Mouse (Mus musculus) stomach, embryonic 16.5 days (tissue): ENCODE data around the gene Syne1. TPM values are rescaled to one million over a fixed set of nuclear protein-coding genes. Genes with fewer than 3 reads are reported as not detected.
A peak's percentile ranks its signal among the peaks of the same experiment; 100 is the strongest.

Experiments
- ATAC-seq: fragments of 200-750 bp; cut with Nextera tagmentation; 2 replicates; pipeline ENCODE4 v1.8.0; 2017; ENCODE audit warnings: moderate number of reproducible peaks, moderate TSS enrichment; ENCODE audit not compliant: insufficient read depth, low FRiP score
- H3K27ac ChIP-seq: fragments of 300-500 bp; sonication (generic); 2 replicates; pipeline ENCODE4 v1.5.1; 2014; ENCODE audit warnings: low read length
- H3K27me3 ChIP-seq: fragments of 300-500 bp; sonication (generic); 2 replicates; pipeline ENCODE4 v1.6.1; 2014; ENCODE audit warnings: low read length, control low read depth, mixed read lengths; ENCODE audit not compliant: control insufficient read depth, insufficient read depth
- H3K36me3 ChIP-seq: fragments of 300-500 bp; sonication (generic); 2 replicates; pipeline ENCODE4 v1.6.1; 2014; ENCODE audit warnings: low read length; ENCODE audit not compliant: control insufficient read depth, insufficient read depth
- H3K4me1 ChIP-seq: fragments of 300-500 bp; sonication (generic); 2 replicates; pipeline ENCODE4 v1.6.1; 2014; ENCODE audit warnings: low read length, control low read depth, mixed read lengths; ENCODE audit not compliant: control insufficient read depth, insufficient read depth
- H3K4me2 ChIP-seq: fragments of 300-500 bp; sonication (generic); 2 replicates; pipeline ENCODE4 v1.6.1; 2014; ENCODE audit warnings: low read depth, low read length, mixed read lengths
- H3K4me3 ChIP-seq: fragments of 300-500 bp; sonication (generic); replicated peaks from 2 replicates; pipeline ENCODE4 v1.5.1; 2014; ENCODE audit warnings: mild to moderate bottlenecking, low read length
- H3K9ac ChIP-seq: fragments of 300-500 bp; sonication (generic); 2 replicates; pipeline ENCODE4 v1.6.1; 2014; ENCODE audit warnings: low read length
- H3K9me3 ChIP-seq: fragments of 300-500 bp; sonication (generic); replicated peaks from 2 replicates; pipeline ENCODE4 v1.6.1; 2016; ENCODE audit warnings: low read length, control low read depth; ENCODE audit not compliant: control insufficient read depth
- WGBS: fragments of 180-500 bp; shearing (Covaris S2); extraction: QIAGEN DNeasy Blood & Tissue Kit; methylation state at CpG from one replicate; pipeline ENCODE4 v1.1.7; 2014; 5-methylcytosine and 5-hydroxymethylcytosine counted together
- polyA plus RNA-seq: library from polyadenylated mRNA; unstranded; fragments of >200 nt; fragmentation: Nextera tagmentation; extraction: Ambion mirVana; gene quantifications from 2 replicates; pipeline ENCODE4 v1.2.1, GENCODE M21; 2015

Syne1 gene
- polyA plus RNA-seq, 1 experiment from 2014 or later = 9.4 TPM

DNA sequence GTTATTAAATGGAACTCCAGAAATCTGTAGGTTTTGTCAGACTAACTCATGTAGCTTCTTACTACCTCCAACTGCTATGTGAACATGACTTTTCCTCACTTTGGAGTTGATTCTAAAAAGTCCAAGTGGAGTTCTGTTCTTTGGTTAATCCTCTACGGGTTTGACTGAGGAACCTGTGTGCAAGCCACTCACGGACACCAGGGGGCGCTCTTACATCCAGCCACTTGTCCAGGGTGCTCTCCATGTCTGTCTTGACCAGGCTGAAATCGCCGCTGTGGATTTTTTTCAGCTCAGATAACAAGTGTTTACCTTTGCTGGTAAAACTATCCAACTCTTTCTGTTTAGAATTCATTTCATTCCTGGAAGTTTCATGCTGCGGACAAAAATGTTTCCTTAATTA is 233.7 kb downstream of the Syne1 start:
- WGBS = 8% methylated on average over 6 of the region's 6 CpGs
- Histone ChIP-seq H3K9me3 (no peaks in the 10 kb centered on the region), H3K27ac (no peak overlapping the region), H3K36me3 (no peaks in the 10 kb centered on the region), H3K4me3 (no peak overlapping the region), H3K9ac (no peak overlapping the region), H3K4me1 (no peaks in the 10 kb centered on the region), H3K27me3 (no peaks in the 10 kb centered on the region), H3K4me2 (no peak overlapping the region)
- 0 out of 2 replicates have a peak, but pooled peaks have one; percentile 71 for ATAC-seq

DNA sequence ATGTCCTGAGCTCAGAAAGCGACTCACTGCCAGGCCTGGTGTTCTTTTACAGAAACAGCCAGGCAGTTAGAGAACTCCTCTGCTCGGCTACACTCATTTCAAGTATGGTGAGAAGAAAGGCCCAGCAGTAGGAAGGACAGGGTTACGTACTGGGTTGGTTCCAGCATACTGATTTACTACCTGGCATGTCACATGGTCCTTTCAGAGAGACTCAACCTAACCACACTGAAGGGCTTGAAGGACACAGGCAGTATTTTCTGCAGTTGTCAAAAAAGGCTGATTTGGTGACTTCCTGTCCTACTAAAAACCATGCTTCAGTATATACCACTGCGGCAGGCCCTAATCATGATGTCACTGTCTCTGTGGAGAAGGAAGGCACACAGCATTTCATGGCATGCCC is 238.8 kb downstream of the Syne1 start:
- no peak overlapping the region for H3K4me2 ChIP-seq
- no peak for ATAC-seq
- H3K4me3 ChIP-seq = no peak overlapping the region
- WGBS = 74% methylated on average over 4 of the region's 4 CpGs
- 0 out of 2 replicates have a peak, but pooled peaks cover 6% of the 10 kb centered on the region for H3K4me1 ChIP-seq
- no peaks in the 10 kb centered on the region for H3K9me3 ChIP-seq
- H3K27me3 ChIP-seq = no peaks in the 10 kb centered on the region
- no peak overlapping the region for H3K27ac ChIP-seq
- no peaks in the 10 kb centered on the region for H3K36me3 ChIP-seq
- H3K9ac ChIP-seq = no peak overlapping the region

DNA sequence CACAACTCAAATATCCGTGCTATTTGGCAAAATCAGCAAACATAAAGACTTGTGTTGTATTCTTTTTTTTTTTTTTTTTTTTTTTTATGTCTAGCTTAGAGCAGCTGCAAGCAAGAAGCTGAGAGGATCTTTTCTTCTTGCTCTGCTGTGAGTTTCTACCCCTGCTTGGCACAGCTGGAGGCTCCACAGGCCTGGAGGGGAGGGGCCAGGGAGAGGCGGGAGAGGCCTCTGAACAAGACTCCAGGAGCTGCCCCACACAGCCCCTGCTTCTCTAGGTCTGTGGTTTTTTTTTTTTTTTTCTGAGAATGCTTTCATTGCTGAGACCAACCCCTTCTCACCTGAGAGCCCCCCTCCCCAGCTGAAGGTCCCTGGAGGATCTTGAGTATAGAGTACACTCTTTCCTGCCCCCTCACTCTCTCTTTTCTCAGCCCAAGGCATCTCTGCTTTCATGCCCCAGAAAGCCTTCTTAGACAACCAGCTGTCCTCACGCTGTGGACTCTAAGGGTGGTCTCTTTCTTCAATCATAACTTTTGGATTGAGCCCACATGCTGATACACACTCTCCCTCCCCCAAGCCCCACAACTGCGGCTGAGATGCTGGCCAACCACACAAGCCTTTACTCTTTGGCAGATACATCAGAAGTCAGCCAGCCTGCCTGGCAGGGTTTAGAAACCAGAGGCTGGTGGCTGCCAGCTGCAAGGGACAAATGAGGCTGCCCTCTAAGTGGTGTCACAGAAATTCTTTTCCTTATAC is 241.1 kb downstream of the Syne1 start:
- Histone ChIP-seq H3K4me1 (0 out of 2 replicates have a peak, but pooled peaks cover 6% of the 10 kb centered on the region), H3K9ac (peak overlapping the region; percentile 9), H3K4me3 (no peak overlapping the region), H3K27me3 (no peaks in the 10 kb centered on the region), H3K9me3 (no peaks in the 10 kb centered on the region), H3K27ac (peak overlapping the region; percentile 81), H3K36me3 (no peaks in the 10 kb centered on the region), H3K4me2 (0 out of 2 replicates have a peak overlapping the region, but pooled peaks have one; percentile 18)
- WGBS = 17% methylated on average over 4 of the region's 4 CpGs
- peak; percentile 78 for ATAC-seq

DNA sequence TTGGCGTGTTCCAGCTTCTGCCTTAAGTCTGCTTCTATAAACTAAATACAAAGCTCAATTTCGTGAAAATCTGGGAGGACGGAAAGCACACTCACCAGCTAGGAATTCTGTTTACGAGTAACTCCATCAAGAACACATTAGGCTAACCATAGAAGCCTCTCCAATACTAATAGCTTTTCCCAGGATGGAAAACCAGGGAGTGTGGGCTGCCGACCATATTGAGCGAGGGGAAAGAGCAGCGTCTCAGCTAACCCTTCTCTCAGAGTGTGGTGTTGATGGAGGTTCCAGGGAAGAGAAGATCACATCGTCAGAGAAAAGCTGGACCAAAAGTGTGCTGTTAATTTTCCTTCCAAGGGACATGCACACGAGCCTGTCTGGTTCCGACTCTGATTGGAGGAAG is 241.9 kb downstream of the Syne1 start:
- Histone ChIP-seq H3K27me3 (no peaks in the 10 kb centered on the region), H3K9ac (peak overlapping the region; percentile 34; the same call in 1 of the 2 replicates), H3K9me3 (no peaks in the 10 kb centered on the region), H3K4me2 (peak overlapping the region; percentile 18), H3K4me3 (0 out of 2 replicates have a peak overlapping the region, but pooled peaks have one; percentile 1), H3K4me1 (0 out of 2 replicates have a peak, but pooled peaks cover 6% of the 10 kb centered on the region), H3K36me3 (no peaks in the 10 kb centered on the region), H3K27ac (peak overlapping the region; percentile 78)
- 0 out of 2 replicates have a peak, but pooled peaks have one; percentile 23 for ATAC-seq
- WGBS = 28% methylated on average over 10 of the region's 10 CpGs

DNA sequence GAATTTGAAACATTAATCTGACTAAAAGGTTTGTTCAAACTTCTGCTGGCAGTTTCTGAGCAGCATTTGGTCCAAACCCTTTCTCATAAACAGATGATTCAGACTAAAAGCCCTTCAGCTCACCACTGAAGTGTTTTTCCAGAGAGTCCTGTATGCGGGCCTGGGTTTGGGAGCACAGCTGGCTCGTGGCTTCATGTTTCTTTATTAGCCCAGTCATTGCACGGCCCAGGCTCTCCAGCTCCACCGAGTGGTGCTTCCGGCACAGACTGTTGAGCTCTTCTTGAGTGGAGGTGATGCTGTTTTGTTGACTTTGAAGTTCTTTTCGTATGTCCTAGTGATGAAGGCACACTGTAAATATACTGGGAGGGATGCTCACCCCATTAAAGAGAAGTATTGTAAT is 245.7 kb downstream of the Syne1 start:
- Histone ChIP-seq H3K9me3 (no peaks in the 10 kb centered on the region), H3K4me2 (no peak overlapping the region), H3K27me3 (no peaks in the 10 kb centered on the region), H3K4me1 (0 out of 2 replicates have a peak, but pooled peaks cover 5% of the 10 kb centered on the region), H3K4me3 (no peak overlapping the region), H3K27ac (peak overlapping the region; percentile 78), H3K9ac (no peak overlapping the region), H3K36me3 (no peaks in the 10 kb centered on the region)
- ATAC-seq = peak; percentile 70; the same call in 1 of the 2 replicates
- WGBS = 22% methylated on average over 6 of the region's 6 CpGs

DNA sequence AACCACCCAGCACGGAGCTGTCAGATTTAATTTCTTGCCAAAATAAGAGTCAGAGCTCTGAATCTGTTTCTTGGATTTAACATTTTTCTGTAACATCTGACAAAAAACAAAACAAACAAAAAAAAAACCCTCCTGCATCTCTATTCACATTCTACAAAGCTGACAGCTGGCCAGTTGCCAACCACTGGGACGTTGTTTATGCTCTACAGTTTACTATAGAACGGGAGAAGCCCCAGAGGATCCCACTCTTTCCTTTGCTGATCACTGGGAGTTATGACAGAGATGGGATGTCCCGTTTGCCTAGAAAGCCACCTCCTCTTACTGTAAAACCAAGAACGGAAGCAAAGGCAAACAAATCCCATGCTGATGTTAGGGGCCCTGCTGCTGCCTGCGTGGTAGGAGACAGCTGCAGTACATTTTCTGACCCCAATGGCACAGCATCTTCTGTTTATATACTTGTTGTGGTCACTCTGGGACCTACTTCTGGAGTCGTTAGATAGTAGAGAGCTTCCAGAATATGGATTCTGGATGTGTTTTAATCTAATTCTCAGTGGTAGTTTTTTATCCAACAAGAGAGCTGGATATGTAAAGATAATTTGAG is 255.9 kb downstream of the Syne1 start:
- Histone ChIP-seq H3K4me2 (no peak overlapping the region), H3K27me3 (no peaks in the 10 kb centered on the region), H3K36me3 (no peaks in the 10 kb centered on the region), H3K9me3 (no peaks in the 10 kb centered on the region; the same call in 1 of the 2 replicates), H3K4me1 (0 out of 2 replicates have a peak, but pooled peaks cover 10% of the 10 kb centered on the region), H3K27ac (peak overlapping the region; percentile 71), H3K4me3 (no peak overlapping the region), H3K9ac (no peak overlapping the region)
- WGBS = 12% methylated on average over 7 of the region's 7 CpGs
- ATAC-seq = peak; percentile 68; the same call in 1 of the 2 replicates

DNA sequence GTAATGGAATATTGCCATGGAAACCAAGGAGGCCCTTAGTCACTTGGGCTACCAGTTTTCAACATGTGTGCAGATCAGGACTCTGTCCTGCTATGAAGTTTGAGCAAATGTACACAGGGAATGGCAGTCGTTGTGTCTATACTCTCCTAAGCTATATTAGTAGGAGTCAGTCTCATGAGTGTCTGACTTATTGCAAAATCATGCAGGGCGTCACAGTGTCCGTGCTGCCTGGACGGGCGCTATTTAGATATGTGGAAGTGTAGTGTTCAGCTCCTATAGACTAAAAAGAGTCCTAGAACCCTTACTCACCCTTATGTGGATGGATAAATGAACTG is 261.7 kb downstream of the Syne1 start:
- Histone ChIP-seq H3K9me3 (no peaks in the 10 kb centered on the region; the same call in 1 of the 2 replicates), H3K4me1 (no peaks in the 10 kb centered on the region), H3K27ac (peak overlapping the region; percentile 94), H3K9ac (peak overlapping the region; percentile 71; the same call in 1 of the 2 replicates), H3K4me3 (peak overlapping the region; percentile 37; the same call in 1 of the 2 replicates), H3K27me3 (no peaks in the 10 kb centered on the region), H3K36me3 (no peaks in the 10 kb centered on the region; the same call in 1 of the 2 replicates), H3K4me2 (peak overlapping the region; percentile 56)
- 45% methylated on average over 5 of the region's 5 CpGs for WGBS
- no peak; the same call in 1 of the 2 replicates for ATAC-seq

DNA sequence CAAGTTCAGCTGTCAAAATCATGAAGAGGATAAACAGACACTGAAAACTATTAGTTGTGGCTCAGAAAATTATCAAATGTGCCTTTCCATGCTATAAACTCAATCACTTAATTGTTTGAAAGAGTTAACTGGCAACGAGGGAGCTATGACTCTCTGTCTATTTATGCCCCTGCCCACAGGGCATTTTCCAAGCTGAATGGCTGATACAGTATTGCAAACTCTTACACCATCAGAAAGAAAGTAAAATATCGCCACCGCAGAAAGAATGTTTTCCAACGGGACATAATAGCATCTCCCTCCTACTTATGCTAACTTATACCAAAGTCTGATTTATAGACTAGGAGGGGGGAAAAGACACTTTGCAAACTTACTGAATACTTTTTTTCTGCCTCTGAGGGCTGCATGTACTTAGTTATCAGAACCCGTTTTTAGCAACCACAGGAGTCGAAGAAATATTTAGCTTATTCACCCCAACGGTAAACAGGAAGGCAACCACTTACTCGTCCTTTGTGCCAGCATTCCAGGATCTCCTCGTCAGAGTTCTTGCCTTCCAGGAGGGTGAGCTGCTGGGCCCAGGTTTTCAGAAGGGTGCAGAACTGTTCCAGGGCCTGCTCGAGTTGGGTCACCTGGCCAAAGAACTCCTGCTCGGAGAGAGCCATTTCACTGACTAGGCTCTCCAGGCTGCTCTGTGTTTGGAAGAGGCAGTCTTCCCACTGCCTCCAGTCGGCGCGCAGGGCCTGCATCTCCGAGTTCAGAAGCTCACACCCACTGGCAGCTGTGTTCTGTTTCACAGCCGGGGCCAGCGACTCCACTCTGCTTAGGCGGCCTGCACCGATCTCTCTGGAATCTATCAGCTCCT is 262.3 kb downstream of the Syne1 start:
- Histone ChIP-seq H3K27ac (peak overlapping the region; percentile 94), H3K27me3 (no peaks in the 10 kb centered on the region), H3K4me1 (no peaks in the 10 kb centered on the region), H3K9ac (peak overlapping the region; percentile 71), H3K4me2 (peak overlapping the region; percentile 56), H3K4me3 (peak overlapping the region; percentile 37), H3K36me3 (no peaks in the 10 kb centered on the region; the same call in 1 of the 2 replicates), H3K9me3 (no peaks in the 10 kb centered on the region; the same call in 1 of the 2 replicates)
- 11% methylated on average over 19 of the region's 19 CpGs for WGBS
- peak; percentile 91 for ATAC-seq
